ENCODE assay signal across 9 mouse cellular contexts in genomic region chr6:8951326-8951695, GRCm38 (mm10). TPM values are rescaled to one million over a fixed set of nuclear protein-coding genes. Genes with fewer than 3 reads are reported as not detected.
DNase-seq lines count a peak whose midpoint lies in the region; ATAC-seq lines count a peak whose summit lies in the region.
"Had no signal": no experiment of that assay in that cellular context is flagged by ENCODE, and none has a peak within 500 bp of the region (broad histone marks: within the 10 kb centered on the region; RNA-seq: fewer than 3 reads in every experiment).

No protein-coding gene starts in this region.

- no peak overlapping the region for H3K27ac ChIP-seq in heart, embryonic 14.5 days (replicated peaks in 1 of 2; ENCODE audit: control insufficient read depth in 1 of 2, insufficient read depth in 1 of 2, low read depth in 2 of 2, low read length in 2 of 2)
- H3K27ac ChIP-seq in liver, embryonic 13.5 days, result no peak overlapping the region
- no peak overlapping the region for H3K27ac ChIP-seq in neural tube, embryonic 12.5 days

- peak; percentile 19 for DNase-seq in urinary bladder, postnatal 25 days (ENCODE audit: low spot score)
- no peak for DNase-seq in urinary bladder, postnatal 4 days (ENCODE audit: low spot score in 2 of 2)
- peak; percentile 90 for DNase-seq in embryo, embryonic 10 days (ENCODE audit: low spot score)
- DNase-seq in kidney, postnatal 10 days, result peak; percentile 71
- no peak for DNase-seq in liver, embryonic 13.5 days
- DNase-seq in adipocyte (ENCODE audit: low spot score), result no peak

- under 1% methylated on average over 24 of the region's 24 CpGs for WGBS in heart, embryonic 14.5 days
- under 1% methylated on average over 24 of the region's 24 CpGs for WGBS in liver, embryonic 13.5 days (ENCODE audit: insufficient replicate concordance)
- under 1% methylated on average over 24 of the region's 24 CpGs for WGBS in neural tube, embryonic 12.5 days

- H3K4me3 ChIP-seq in heart, embryonic 14.5 days (ENCODE audit: control insufficient read depth in 1 of 2, insufficient read depth in 1 of 2, low read depth in 1 of 2, low read length in 2 of 2), result peak overlapping the region; percentile 29 to 35
- 0 out of 2 replicates have a peak overlapping the region, but pooled peaks have one; percentile 12 for H3K4me3 ChIP-seq in liver, embryonic 13.5 days (replicated peaks)
- peak overlapping the region; percentile 49 for H3K4me3 ChIP-seq in neural tube, embryonic 12.5 days
- H3K4me3 ChIP-seq: erythroblast, embryonic 14.5 days had no signal

- peaks cover 95% of the 10 kb centered on the region for H3K27me3 ChIP-seq in heart, embryonic 14.5 days (ENCODE audit: control insufficient read depth, insufficient read depth, low read length)
- peaks cover 91% of the 10 kb centered on the region for H3K27me3 ChIP-seq in liver, embryonic 13.5 days
- peaks cover 91% of the 10 kb centered on the region for H3K27me3 ChIP-seq in neural tube, embryonic 12.5 days (replicated peaks)

- H3K36me3 ChIP-seq in heart, embryonic 14.5 days (ENCODE audit: control insufficient read depth, insufficient read depth, low read length), result no peaks in the 10 kb centered on the region
- H3K36me3 ChIP-seq in liver, embryonic 13.5 days, result no peaks in the 10 kb centered on the region
- H3K36me3 ChIP-seq in neural tube, embryonic 12.5 days, result no peaks in the 10 kb centered on the region

- H3K9me3 ChIP-seq in heart, embryonic 14.5 days (ENCODE audit: control insufficient read depth, low read length), result no peaks in the 10 kb centered on the region
- no peaks in the 10 kb centered on the region for H3K9me3 ChIP-seq in liver, embryonic 13.5 days (replicated peaks)
- no peaks in the 10 kb centered on the region for H3K9me3 ChIP-seq in neural tube, embryonic 12.5 days

- H3K4me1 ChIP-seq in heart, embryonic 14.5 days (ENCODE audit: control insufficient read depth in 2 of 2, insufficient read depth in 2 of 2, low read length in 2 of 2), result peaks cover 2 to 18% of the 10 kb centered on the region in 2 experiments; a peak in 3 of 4 replicates
- H3K4me1 ChIP-seq in liver, embryonic 13.5 days (replicated peaks), result no peaks in the 10 kb centered on the region
- H3K4me1 ChIP-seq in neural tube, embryonic 12.5 days, result peaks cover 30% of the 10 kb centered on the region

- H3K4me2 ChIP-seq in heart, embryonic 14.5 days (ENCODE audit: low read length), result peak overlapping the region; percentile 61
- peak overlapping the region; percentile 39; the same call in 1 of the 2 replicates for H3K4me2 ChIP-seq in liver, embryonic 13.5 days
- peak overlapping the region; percentile 78 for H3K4me2 ChIP-seq in neural tube, embryonic 12.5 days (replicated peaks)

- no peak for ATAC-seq in heart, embryonic 14.5 days (ENCODE audit: insufficient number of reproducible peaks, insufficient read depth, low FRiP score, low read depth)
- ATAC-seq in liver, embryonic 13.5 days (ENCODE audit: low read depth), result no peak
- ATAC-seq in neural tube, embryonic 12.5 days (ENCODE audit: low FRiP score, low read depth), result peak; percentile 35; the same call in 1 of the 2 replicates

- no peak overlapping the region for H3K9ac ChIP-seq in heart, embryonic 14.5 days (ENCODE audit: low read length)
- H3K9ac ChIP-seq in liver, embryonic 13.5 days, result no peak overlapping the region
- H3K9ac ChIP-seq in neural tube, embryonic 12.5 days, result peak overlapping the region; percentile 67

RNA-seq across cellular contexts. Expression of gene Nxph1, which starts 3.1 kb away (rescaled TPM):
- 0.24 and 0.28 TPM in 2 replicates for polyA plus RNA-seq in heart, embryonic 14.5 days (2014; fragmentation: Nextera tagmentation; extraction: Ambion mirVana)
- polyA plus RNA-seq in liver, embryonic 13.5 days (2015; fragmentation: Nextera tagmentation; extraction: Ambion mirVana), result 0.07 and 0.08 TPM in 2 replicates
- 29.0 and 31.7 TPM in 2 replicates for polyA plus RNA-seq in neural tube, embryonic 12.5 days (2016; fragmentation: Nextera tagmentation; extraction: Ambion mirVana)
- polyA plus RNA-seq: erythroblast, embryonic 14.5 days had no signal

Comparison
In these comparisons a context has a peak if more than half of its experiments do, and no peak if none do; other contexts are left out.
1. DNase-seq: peak in urinary bladder, postnatal 25 days (single experiment), embryo, embryonic 10 days (single experiment) and kidney, postnatal 10 days (single experiment); none in urinary bladder, postnatal 4 days (0 of 2), liver, embryonic 13.5 days (single experiment) and adipocyte (single experiment).
2. RNA of gene Nxph1, which starts 3.1 kb away (polyA plus RNA-seq): 29.0 to 31.7 TPM in neural tube, embryonic 12.5 days; 0.24 to 0.28 TPM in heart, embryonic 14.5 days and 0.07 to 0.08 TPM in liver, embryonic 13.5 days; every median in the first group is over 10 times any median in the second.
3. Peak in every context shown above with its lines, with median percentiles within 50 percentile points of each other: H3K4me2 ChIP-seq and H3K4me3 ChIP-seq.